Mouse (Mus musculus) midbrain, embryonic 12.5 days (tissue): Measurements from ENCODE around the gene Tal1. TPM values are rescaled to one million over a fixed set of nuclear protein-coding genes. Genes with fewer than 3 reads are reported as not detected.
A peak's percentile ranks its signal among the peaks of the same experiment; 100 is the strongest.

ENCODE experiments used
- ATAC-seq: fragments of 200-750 bp; cut with Nextera tagmentation; 2 replicates; pipeline ENCODE4 v1.8.0; 2017; ENCODE audit warnings: low read depth, moderate TSS enrichment, moderate library complexity; ENCODE audit not compliant: low FRiP score
- H3K27ac ChIP-seq: fragments of 300-500 bp; sonication (generic); replicated peaks from 2 replicates; pipeline ENCODE4 v1.5.1; 2016; ENCODE audit warnings: mild to moderate bottlenecking
- H3K27me3 ChIP-seq: fragments of 300-500 bp; sonication (generic); 2 replicates; pipeline ENCODE4 v1.6.1; 2016; ENCODE audit warnings: mild to moderate bottlenecking
- H3K36me3 ChIP-seq: fragments of 300-500 bp; sonication (generic); 2 replicates; pipeline ENCODE4 v1.6.1; 2016
- H3K4me1 ChIP-seq: fragments of 300-500 bp; sonication (generic); 2 replicates; pipeline ENCODE4 v1.6.1; 2016
- H3K4me2 ChIP-seq: fragments of 300-500 bp; sonication (generic); replicated peaks from 2 replicates; pipeline ENCODE4 v1.6.1; 2016; ENCODE audit warnings: mild to moderate bottlenecking, moderate library complexity
- H3K4me3 ChIP-seq: fragments of 300-500 bp; sonication (generic); 2 replicates; pipeline ENCODE4 v1.5.1; 2016; ENCODE audit warnings: mild to moderate bottlenecking
- H3K9ac ChIP-seq: fragments of 300-500 bp; sonication (generic); replicated peaks from 2 replicates; pipeline ENCODE4 v1.6.1; 2016; ENCODE audit warnings: mild to moderate bottlenecking, moderate library complexity
- H3K9me3 ChIP-seq: fragments of 300-500 bp; sonication (generic); 2 replicates; pipeline ENCODE4 v1.6.1; 2016; ENCODE audit warnings: mild to moderate bottlenecking
- WGBS: fragments of 180-500 bp; shearing (Covaris S2); methylation state at CpG from one replicate; pipeline ENCODE4 v1.1.7; 2016; 5-methylcytosine and 5-hydroxymethylcytosine counted together
- polyA plus RNA-seq: library from polyadenylated mRNA; unstranded; fragments of >200 nt; fragmentation: Nextera tagmentation; extraction: Ambion mirVana; gene quantifications from 2 replicates; pipeline ENCODE4 v1.2.1, GENCODE M21; 2016

The Tal1 gene
- polyA plus RNA-seq, 1 experiment from 2014 or later: 9.8 TPM

- Histone ChIP-seq H3K27ac (peak overlapping the region; percentile 81), H3K36me3 (no peaks in the 10 kb centered on the region), H3K9ac (peak overlapping the region; percentile 47), H3K4me2 (peak overlapping the region; percentile 51), H3K4me1 (peaks cover 19% of the 10 kb centered on the region), H3K9me3 (no peaks in the 10 kb centered on the region), H3K4me3 (peak overlapping the region; percentile 37), H3K27me3 (peaks cover 95% of the 10 kb centered on the region)
- ATAC-seq: peak; percentile 72
- WGBS: under 1% methylated on average over 46 of the region's 48 CpGs
Measured at GRCm38 (mm10) chr4:115056921-115057673, 871 bp downstream of the Tal1 start.

- Histone ChIP-seq H3K4me1 (peaks cover 19% of the 10 kb centered on the region), H3K9me3 (no peaks in the 10 kb centered on the region), H3K4me2 (peak overlapping the region; percentile 51), H3K27me3 (peaks cover 95% of the 10 kb centered on the region), H3K9ac (peak overlapping the region; percentile 47), H3K4me3 (peak overlapping the region; percentile 37), H3K27ac (peak overlapping the region; percentile 81), H3K36me3 (no peaks in the 10 kb centered on the region)
- 2% methylated on average over 33 of the region's 33 CpGs for WGBS
- ATAC-seq: peak; percentile 39
Measured at GRCm38 (mm10) chr4:115057674-115058316, 1.6 kb downstream of the Tal1 start.

GRCm38 (mm10) chr4:115058317-115058761 lies 2.1 kb downstream of the Tal1 start:
- Histone ChIP-seq H3K27me3 (peaks cover 96% of the 10 kb centered on the region), H3K9ac (peak overlapping the region; percentile 47), H3K4me2 (peak overlapping the region; percentile 42), H3K4me3 (peak overlapping the region; percentile 37), H3K36me3 (no peaks in the 10 kb centered on the region), H3K27ac (peak overlapping the region; percentile 81), H3K4me1 (peaks cover 23% of the 10 kb centered on the region), H3K9me3 (no peaks in the 10 kb centered on the region)
- no peak for ATAC-seq
- under 1% methylated on average over 20 of the region's 20 CpGs for WGBS

- Histone ChIP-seq H3K4me3 (peak overlapping the region; percentile 37), H3K36me3 (no peaks in the 10 kb centered on the region), H3K4me2 (peak overlapping the region; percentile 42), H3K27me3 (peaks cover 96% of the 10 kb centered on the region), H3K27ac (peak overlapping the region; percentile 81), H3K4me1 (peaks cover 29% of the 10 kb centered on the region), H3K9me3 (no peaks in the 10 kb centered on the region), H3K9ac (peak overlapping the region; percentile 47)
- ATAC-seq: no peak
- 1% methylated on average over 23 of the region's 23 CpGs for WGBS
Measured at GRCm38 (mm10) chr4:115058871-115059590, 2.8 kb downstream of the Tal1 start.

GRCm38 (mm10) chr4:115059871-115060270 lies 3.6 kb downstream of the Tal1 start:
- Histone ChIP-seq H3K9me3 (no peaks in the 10 kb centered on the region), H3K4me3 (peak overlapping the region; percentile 37), H3K36me3 (no peaks in the 10 kb centered on the region), H3K4me1 (peaks cover 29% of the 10 kb centered on the region), H3K27ac (peak overlapping the region; percentile 81), H3K9ac (peak overlapping the region; percentile 47), H3K4me2 (peak overlapping the region; percentile 42), H3K27me3 (peaks cover 97% of the 10 kb centered on the region)
- 2% methylated on average over 12 of the region's 12 CpGs for WGBS
- ATAC-seq: no peak

GRCm38 (mm10) chr4:115060753-115061152 lies 4.5 kb downstream of the Tal1 start:
- no peaks in the 10 kb centered on the region for H3K36me3 ChIP-seq
- 16% methylated on average over 3 of the region's 3 CpGs for WGBS
- H3K9ac ChIP-seq: no peak overlapping the region
- ATAC-seq: no peak
- H3K4me2 ChIP-seq: peak overlapping the region; percentile 42
- peak overlapping the region; percentile 81 for H3K27ac ChIP-seq
- peak overlapping the region; percentile 37 for H3K4me3 ChIP-seq
- H3K4me1 ChIP-seq: peaks cover 29% of the 10 kb centered on the region
- H3K27me3 ChIP-seq: peaks cover 97% of the 10 kb centered on the region
- no peaks in the 10 kb centered on the region for H3K9me3 ChIP-seq

- peak overlapping the region; percentile 44 for H3K27ac ChIP-seq
- peaks cover 96% of the 10 kb centered on the region for H3K27me3 ChIP-seq
- H3K4me3 ChIP-seq: peak overlapping the region; percentile 51
- H3K9ac ChIP-seq: peak overlapping the region; percentile 62; the same call in 1 of the 2 replicates
- H3K36me3 ChIP-seq: no peaks in the 10 kb centered on the region
- 2% methylated on average over 9 of the region's 9 CpGs for WGBS
- H3K4me2 ChIP-seq: peak overlapping the region; percentile 85
- 0 out of 2 replicates have a peak, but pooled peaks have one; percentile 3 for ATAC-seq
- H3K4me1 ChIP-seq: peaks cover 15% of the 10 kb centered on the region
- H3K9me3 ChIP-seq: no peaks in the 10 kb centered on the region
Measured at GRCm38 (mm10) chr4:115062540-115062874, 6.3 kb downstream of the Tal1 start.

- peak overlapping the region; percentile 62 for H3K9ac ChIP-seq
- H3K36me3 ChIP-seq: no peaks in the 10 kb centered on the region
- peak overlapping the region; percentile 85 for H3K4me2 ChIP-seq
- H3K27me3 ChIP-seq: peaks cover 94% of the 10 kb centered on the region
- under 1% methylated on average over 56 of the region's 58 CpGs for WGBS
- H3K27ac ChIP-seq: peak overlapping the region; percentile 44
- peak overlapping the region; percentile 51 for H3K4me3 ChIP-seq
- peaks cover 14% of the 10 kb centered on the region for H3K4me1 ChIP-seq
- H3K9me3 ChIP-seq: no peaks in the 10 kb centered on the region
- peak; percentile 84 for ATAC-seq
Measured at GRCm38 (mm10) chr4:115062875-115063517, 6.8 kb downstream of the Tal1 start.

- Histone ChIP-seq H3K36me3 (no peaks in the 10 kb centered on the region), H3K4me1 (peaks cover 14% of the 10 kb centered on the region), H3K27ac (peak overlapping the region; percentile 44; the same call in 1 of the 2 replicates), H3K4me2 (peak overlapping the region; percentile 85), H3K4me3 (peak overlapping the region; percentile 51), H3K9ac (peak overlapping the region; percentile 62), H3K27me3 (peaks cover 96% of the 10 kb centered on the region), H3K9me3 (no peaks in the 10 kb centered on the region)
- WGBS: under 1% methylated on average over 30 of the region's 31 CpGs
- ATAC-seq: peak; percentile 0; the same call in 1 of the 2 replicates
Measured at GRCm38 (mm10) chr4:115063518-115064239, 7.5 kb downstream of the Tal1 start.

GRCm38 (mm10) chr4:115071668-115072067 lies 15.4 kb downstream of the Tal1 start:
- H3K27me3 ChIP-seq: peaks cover 23% of the 10 kb centered on the region
- no peak for ATAC-seq
- 36% methylated on average over 1 of the region's 1 CpGs for WGBS

GRCm38 (mm10) chr4:115074789-115075188 lies 18.6 kb downstream of the Tal1 start:
- H3K36me3 ChIP-seq: no peaks in the 10 kb centered on the region
- H3K9ac ChIP-seq: no peak overlapping the region
- H3K9me3 ChIP-seq: no peaks in the 10 kb centered on the region
- no peak overlapping the region for H3K4me2 ChIP-seq
- H3K4me1 ChIP-seq: peaks cover 16% of the 10 kb centered on the region
- H3K27me3 ChIP-seq: peaks cover 9% of the 10 kb centered on the region; the same call in 1 of the 2 replicates
- ATAC-seq: no peak
- WGBS: 88% methylated on average over 1 of the region's 1 CpGs
- no peak overlapping the region for H3K4me3 ChIP-seq
- no peak overlapping the region for H3K27ac ChIP-seq

More at GRCm38 (mm10) chr4:115071668-115072067, 15.4 kb downstream of the Tal1 start:
- H3K4me1 ChIP-seq: no peaks in the 10 kb centered on the region
- H3K9me3 ChIP-seq: no peaks in the 10 kb centered on the region
- no peak overlapping the region for H3K4me3 ChIP-seq
- H3K27ac ChIP-seq: no peak overlapping the region
- H3K9ac ChIP-seq: no peak overlapping the region
- no peak overlapping the region for H3K4me2 ChIP-seq
- no peaks in the 10 kb centered on the region for H3K36me3 ChIP-seq
